Mouse (Mus musculus) T-helper 1 cell (primary cell): Measurements from ENCODE around the gene Map4k3.
"Not testable (repeated sequence)": the region's sequence is repeated elsewhere in the genome, so short reads cannot be mapped to it uniquely, and the experiment has no call there.

ENCODE experiments used
- in situ Hi-C: fragments of 300-600 bp; cut with MboI, MseI; formaldehyde crosslinking; loops from one replicate; pipeline ENCODE4 v1.15.1; 2025; ENCODE audit warnings: high pct_unique_total_duplicates

Map4k3 gene

GRCm38 (mm10) chr17:80632846-80633245, 95.4 kb downstream of the Map4k3 start:
- in situ Hi-C loops = no loop called here

GRCm38 (mm10) chr17:80632354-80632753, 95.9 kb downstream of the Map4k3 start:
- in situ Hi-C loops = no loop called here

- in situ Hi-C loops = no loop called here
Observed at GRCm38 (mm10) chr17:80631028-80631427, 97.3 kb downstream of the Map4k3 start.

GRCm38 (mm10) chr17:80624979-80625378, 103.3 kb downstream of the Map4k3 start:
- in situ Hi-C loops = no loop called here

DNA sequence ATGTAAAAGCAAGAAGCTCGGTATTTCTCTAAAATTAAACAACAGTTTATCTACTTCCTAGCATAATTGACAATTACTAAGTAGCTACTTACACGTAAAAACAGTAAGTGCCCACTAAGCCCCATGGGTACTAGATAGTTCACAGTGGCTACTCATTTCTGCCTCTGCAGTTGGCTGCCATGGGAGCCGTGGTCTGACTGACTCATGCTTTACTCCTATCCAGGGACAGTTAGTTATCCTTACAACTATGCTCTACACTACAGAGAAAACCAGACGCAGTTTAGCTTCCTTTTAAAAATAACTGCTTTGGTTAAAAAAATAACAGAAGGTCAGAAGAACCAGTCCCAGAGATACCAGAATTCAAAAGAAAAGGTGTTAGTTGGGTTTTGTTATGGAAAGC, 106.6 kb downstream of the Map4k3 start:
- in situ Hi-C loops = no loop called here

DNA sequence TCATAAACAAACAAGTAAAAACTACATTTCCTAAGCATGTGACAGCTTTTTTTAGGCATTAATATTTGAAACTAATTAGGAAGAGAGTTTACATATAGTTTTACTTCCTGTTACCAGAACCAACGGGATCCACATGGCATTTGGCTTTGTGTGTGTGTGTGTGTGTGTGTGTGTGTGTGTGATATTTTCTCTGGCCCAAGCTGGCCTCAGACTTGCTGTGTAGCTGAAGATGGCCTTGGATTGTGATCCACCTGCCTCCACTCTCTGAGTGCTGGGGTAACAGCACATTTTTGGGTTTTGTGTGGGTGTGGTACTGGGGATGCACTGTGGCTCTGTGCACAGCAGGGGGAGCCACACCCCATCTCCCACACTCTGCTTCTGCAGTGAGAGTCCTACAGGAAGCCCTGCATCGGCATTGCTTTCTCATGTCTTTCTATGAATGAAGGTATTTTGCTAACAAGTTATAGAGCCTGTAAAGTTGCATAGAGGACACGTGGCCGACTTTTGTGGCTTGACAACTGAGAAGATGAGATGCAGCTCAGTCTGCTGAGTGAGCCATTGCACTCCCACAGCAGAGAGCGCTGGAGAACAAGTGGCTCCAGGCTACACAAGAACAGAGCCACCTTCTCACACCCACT, 107.4 kb downstream of the Map4k3 start:
- in situ Hi-C loops = no loop called here

DNA sequence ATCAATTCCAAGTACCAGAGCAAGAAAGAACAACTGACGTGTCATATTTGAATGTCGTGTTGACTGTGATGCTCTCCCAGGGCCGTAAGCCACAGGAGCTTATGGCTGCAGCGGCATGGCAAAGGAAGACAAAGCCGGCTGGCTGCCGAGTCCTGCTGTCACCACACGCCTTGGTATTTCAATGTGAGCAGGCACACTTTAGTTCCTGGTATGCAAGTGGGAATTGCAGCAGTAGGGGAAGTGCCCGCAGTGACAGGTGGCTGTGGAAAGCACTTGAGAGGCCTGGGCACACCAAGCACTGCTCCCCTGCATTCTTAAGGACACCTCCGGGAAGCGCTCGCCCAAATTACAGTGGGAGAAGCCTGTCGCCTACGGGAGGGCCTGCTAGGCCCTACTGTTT, 108.7 kb downstream of the Map4k3 start:
- in situ Hi-C loops = loop anchor here (10.0 kb wide), 1 partner anchor 195 kb away; no protein-coding TSS in a partner anchor

GRCm38 (mm10) chr17:80618890-80619289, 109.4 kb downstream of the Map4k3 start:
- in situ Hi-C loops = loop anchor here (10.0 kb wide), 1 partner anchor 196 kb away; no protein-coding TSS in a partner anchor

GRCm38 (mm10) chr17:80603806-80604205, 124.5 kb downstream of the Map4k3 start:
- in situ Hi-C loops = no loop called here

DNA sequence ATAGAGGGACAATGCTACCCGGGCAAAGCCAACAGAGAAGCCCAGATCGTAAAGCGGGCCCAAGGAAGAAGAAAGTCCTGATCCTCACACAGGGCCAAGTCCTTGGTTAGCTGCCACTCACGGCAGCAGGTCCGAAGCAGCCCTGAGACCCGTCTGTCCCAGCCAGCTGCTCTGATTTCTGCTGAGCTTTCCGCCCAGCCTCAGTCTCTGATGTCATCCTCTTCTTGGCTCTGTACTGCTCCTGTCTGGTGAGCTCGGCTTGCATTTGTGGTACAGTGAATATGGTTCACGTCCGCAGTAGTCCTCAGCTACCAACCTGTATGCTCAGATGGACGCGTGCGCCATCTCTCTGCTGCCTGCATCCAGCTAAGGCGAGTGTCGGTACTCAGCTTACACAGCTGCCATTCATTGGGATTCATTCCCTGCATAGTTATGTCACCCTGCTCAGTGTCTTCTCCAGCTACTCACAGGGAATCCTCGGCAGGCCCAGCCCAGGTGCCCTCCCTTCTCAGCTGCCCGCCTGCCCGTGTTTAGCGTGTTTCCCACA, 125.1 kb downstream of the Map4k3 start:
- in situ Hi-C loops = no loop called here

DNA sequence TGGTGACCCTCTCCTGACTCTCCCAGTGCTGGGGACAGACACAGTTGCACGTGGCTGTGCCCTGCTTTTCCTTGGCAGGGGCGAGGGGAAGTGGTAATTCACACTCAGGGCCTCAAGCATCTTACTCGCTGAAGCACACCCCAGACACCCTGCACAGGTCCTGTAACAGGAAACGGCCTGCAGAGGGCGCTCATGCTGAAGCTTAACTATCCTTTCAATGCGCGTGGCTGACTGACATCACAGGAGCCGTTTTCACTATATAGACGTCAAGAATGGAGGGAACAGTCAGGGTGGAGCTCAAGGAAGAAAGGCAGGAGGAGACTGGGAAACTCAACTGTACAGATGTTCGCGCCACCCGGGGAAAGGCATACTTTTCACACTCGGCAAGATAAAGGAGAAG, 126.9 kb downstream of the Map4k3 start:
- in situ Hi-C loops = no loop called here

GRCm38 (mm10) chr17:80583051-80583450, 145.2 kb downstream of the Map4k3 start:
- in situ Hi-C loops = no loop called here

DNA sequence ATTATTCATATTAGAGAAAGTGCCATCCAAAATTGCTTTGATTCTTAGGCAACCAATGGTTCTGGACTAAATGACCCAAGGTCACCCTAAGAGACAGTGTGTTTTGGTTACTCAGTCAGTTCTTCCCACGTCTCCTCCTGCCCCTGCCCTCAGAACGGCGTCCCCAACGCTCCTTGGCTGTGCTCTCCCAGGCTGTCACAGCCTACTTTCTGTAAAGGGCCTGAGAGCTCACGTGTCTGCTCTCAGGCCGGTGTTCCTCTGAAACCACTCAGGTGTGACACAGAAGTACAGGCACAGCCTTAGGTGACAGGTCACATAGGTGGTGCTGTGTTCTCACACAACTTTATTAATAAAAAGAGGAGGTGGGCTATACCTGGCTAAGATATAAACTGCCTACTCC, 148.4 kb downstream of the Map4k3 start:
- in situ Hi-C loops = no loop called here

DNA sequence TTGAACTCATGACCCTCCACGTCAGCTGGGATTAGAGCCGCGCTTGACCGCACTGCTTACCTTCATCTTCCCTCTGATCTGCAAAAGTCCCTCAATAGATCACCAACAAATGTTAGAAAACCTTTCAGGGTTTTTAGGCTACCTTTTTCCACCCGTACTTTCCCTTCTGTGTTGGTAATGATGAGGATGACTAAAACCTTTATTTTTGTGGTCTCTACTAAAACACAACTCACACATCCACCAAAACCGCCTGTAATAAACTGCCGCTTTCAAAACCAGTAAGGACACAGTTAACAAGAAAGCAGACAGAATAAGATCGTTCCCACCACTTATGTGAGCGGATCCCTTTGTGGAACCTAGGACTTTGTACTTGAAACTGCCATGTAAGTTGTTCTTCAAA, 149.2 kb downstream of the Map4k3 start:
- in situ Hi-C loops = no loop called here

- in situ Hi-C loops = no loop called here
Observed at GRCm38 (mm10) chr17:80578041-80578440, 150.2 kb downstream of the Map4k3 start.

GRCm38 (mm10) chr17:80577639-80578038, 150.6 kb downstream of the Map4k3 start, which contains the start of gene Cdkl4:
Cdkl4 (minus strand) TSS chr17:80577813.
- in situ Hi-C loops = no loop called here

GRCm38 (mm10) chr17:80577214-80577613, 151.1 kb downstream of the Map4k3 start:
- in situ Hi-C loops = no loop called here

DNA sequence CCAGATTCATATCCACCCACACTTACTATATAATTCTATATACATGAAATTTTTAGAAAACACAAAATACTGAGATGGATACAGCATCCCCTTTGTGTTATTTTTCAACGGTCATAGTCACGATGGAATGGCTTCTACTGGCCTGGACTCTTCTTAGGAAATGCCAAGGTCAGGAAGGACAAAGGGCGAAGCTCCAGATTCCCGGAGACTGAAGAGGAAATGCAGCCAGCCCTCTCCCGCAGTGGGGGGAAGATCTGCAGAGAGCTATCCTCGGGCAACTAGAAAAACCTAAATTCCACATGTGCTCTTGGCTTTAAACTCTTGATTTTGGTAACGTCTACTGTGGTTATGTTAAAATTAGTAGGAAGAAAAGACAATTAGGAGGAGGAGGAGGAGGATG, 153.3 kb downstream of the Map4k3 start:
- in situ Hi-C loops = no loop called here

DNA sequence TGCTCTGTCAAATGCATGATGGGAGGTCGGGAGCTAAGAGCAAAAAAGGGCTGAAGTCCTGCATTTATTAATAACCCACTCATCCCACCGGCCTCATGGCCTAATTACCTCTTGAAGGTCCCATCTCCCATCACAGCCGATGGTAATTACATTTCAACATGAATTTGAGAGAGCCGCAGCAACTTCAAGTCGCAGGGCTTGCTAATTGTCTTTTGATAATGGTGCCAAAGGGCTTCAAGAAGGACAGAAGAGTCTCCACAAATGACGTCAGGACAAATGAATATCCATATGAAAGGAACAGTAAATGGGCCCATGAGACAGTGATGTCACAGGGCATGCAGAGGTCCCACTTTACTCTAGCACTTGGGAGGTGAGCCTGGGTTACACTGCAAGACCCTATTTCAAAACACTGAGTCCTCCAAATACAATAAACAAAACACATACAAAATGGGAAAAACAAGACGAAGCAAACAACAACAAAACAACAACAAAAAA, 153.8 kb downstream of the Map4k3 start:
- in situ Hi-C loops = no loop called here

DNA sequence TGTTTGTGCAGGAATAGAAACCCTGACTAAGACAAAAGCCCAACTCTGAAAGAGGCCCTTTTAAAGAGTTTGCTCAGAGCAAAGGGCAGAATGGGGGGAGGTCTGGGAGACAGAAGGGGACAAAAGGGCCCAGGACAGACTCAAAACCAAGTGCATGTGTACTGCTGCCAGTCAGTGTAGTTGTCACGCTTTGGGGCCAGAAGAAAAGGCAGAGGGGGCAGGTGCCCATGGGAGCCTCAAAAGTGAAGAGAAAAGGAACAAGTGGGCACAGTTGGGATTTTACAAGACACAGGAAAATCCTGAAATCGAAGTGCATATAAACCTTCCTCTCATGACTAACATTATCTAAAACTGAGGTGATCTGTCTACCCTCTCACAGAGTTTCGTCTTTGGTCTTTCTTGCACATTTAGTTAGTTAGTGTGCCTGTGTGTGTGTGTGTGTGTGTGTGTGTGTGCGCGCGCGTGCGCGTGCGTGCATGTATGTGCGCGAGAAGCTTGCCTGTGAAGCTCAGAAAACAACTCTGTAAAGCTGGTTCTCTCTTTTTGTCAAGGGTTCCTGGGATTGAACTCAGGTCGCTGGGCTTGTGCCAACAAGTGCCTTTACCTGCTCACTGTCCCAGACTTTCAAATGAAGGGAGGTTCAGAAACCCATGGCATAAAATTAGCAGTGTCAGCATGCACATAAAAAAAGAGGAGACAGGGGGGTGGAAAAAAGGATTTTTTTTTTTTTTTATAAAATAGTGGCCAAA, 155.9 kb downstream of the Map4k3 start:
- in situ Hi-C loops = no loop called here

- in situ Hi-C loops = no loop called here
Observed at GRCm38 (mm10) chr17:80571460-80571859, 156.8 kb downstream of the Map4k3 start.

DNA sequence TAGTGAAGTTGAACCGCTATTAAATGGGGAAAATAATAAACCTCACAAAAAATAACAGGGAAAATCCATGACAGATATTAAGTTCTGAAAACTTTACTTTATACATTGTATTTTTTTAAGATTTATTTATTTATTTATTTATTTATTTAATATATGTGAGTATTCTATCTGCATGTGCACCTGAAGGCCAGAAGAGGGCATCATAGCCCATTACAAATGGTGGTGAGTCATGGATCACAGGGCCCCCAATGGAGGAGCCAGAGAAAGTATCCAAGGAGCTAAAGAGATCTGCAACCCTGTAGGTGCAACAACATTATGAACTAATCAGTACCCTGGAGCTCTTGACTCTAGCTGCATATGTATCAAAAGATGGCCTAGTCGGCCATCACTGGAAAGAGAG, 158.6 kb downstream of the Map4k3 start:
- in situ Hi-C loops = not testable (repeated sequence)
